Mouse (Mus musculus) thymus, adult 2 months (tissue): ENCODE results near the gene Dclk1.

Source experiments
- CTCF ChIP-seq: fragments of 200-500 bp; IDR thresholded peaks from 2 replicates; pipeline ENCODE4 v1.5.1; 2012; ENCODE audit warnings: mild to moderate bottlenecking, control low read depth, low read length, moderate library complexity, borderline replicate concordance; ENCODE audit not compliant: control insufficient read depth, poor library complexity, insufficient read depth; ENCODE audit errors: extremely low read depth
- POLR2A ChIP-seq: fragments of 200-500 bp; IDR thresholded peaks from 2 replicates; pipeline ENCODE4 v1.6.1; 2012; ENCODE audit warnings: mild to moderate bottlenecking, low read length, control low read depth, moderate library complexity; ENCODE audit not compliant: control insufficient read depth, poor library complexity, insufficient read depth; ENCODE audit errors: extremely low read depth

DNA sequence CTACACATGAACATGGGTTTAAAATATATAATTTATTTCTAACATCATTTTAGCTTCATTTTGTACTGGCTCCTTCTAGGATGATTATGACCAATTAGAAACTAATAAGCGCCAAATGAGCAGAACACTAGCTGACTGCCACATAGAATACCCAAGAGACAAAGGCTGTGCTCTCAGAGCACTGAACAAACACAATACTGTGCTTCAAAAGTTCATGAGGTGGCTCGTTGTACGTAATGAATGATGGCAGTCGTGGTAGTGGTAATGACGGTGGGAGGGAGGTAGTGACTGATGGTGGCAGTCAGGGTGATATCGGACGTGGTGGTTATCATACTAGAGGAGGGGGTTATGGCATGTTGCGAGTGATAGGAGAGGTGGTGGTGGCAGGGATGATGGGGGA lies 125.0 kb downstream of the Dclk1 start:
- TF ChIP-seq CTCF: no peak
- TF ChIP-seq POLR2A: no peak
